8 mouse cellular contexts compared by ENCODE assay signal in the genomic region with DNA sequence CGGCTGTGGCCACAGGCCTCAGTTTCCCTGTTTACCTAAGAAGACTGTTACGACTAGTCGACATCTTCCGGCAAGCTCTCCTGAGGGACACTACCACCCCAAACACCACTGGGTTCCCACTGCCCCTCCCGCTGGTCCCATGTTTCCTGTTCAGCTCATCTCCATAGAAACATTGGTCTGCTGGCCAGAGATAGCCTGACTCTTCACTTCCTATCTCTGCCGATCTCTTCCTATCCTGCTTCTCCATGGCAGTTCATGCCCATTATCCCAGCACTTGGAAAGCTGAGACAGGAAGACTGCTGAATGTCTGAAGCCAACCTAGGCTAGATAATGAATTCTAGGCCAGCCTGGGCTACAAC. TPM values are rescaled to one million over a fixed set of nuclear protein-coding genes. Genes with fewer than 3 reads are reported as not detected.
DNase-seq lines count a peak whose midpoint lies in the region; ATAC-seq and TF ChIP-seq lines count a peak whose summit lies in the region.

No protein-coding gene starts in this region.

- 66% methylated on average over 6 of the region's 6 CpGs for WGBS in kidney, embryonic 16.5 days
- 81% methylated on average over 6 of the region's 6 CpGs for WGBS in forebrain, embryonic 11.5 days
- WGBS in limb, embryonic 13.5 days, result 86% methylated on average over 6 of the region's 6 CpGs

- H3K27ac ChIP-seq in kidney, embryonic 16.5 days (ENCODE audit: low read length), result peak overlapping the region; percentile 47; the same call in 1 of the 2 replicates
- 0 out of 2 replicates have a peak overlapping the region, but pooled peaks have one; percentile 18 for H3K27ac ChIP-seq in forebrain, embryonic 11.5 days (ENCODE audit: low read depth, low read length)
- peak overlapping the region; percentile 52; the same call in 1 of the 2 replicates for H3K27ac ChIP-seq in limb, embryonic 13.5 days

- no peak overlapping the region for H3K4me2 ChIP-seq in kidney, embryonic 16.5 days (replicated peaks; ENCODE audit: low read depth, low read length)
- no peak overlapping the region for H3K4me2 ChIP-seq in forebrain, embryonic 11.5 days (ENCODE audit: low read depth, low read length, severe bottlenecking)
- H3K4me2 ChIP-seq in limb, embryonic 13.5 days (replicated peaks), result no peak overlapping the region
- H3K4me2 ChIP-seq in myocyte (ENCODE audit: low read depth), result peak overlapping the region; percentile 73

- no peaks in the 10 kb centered on the region for H3K9me3 ChIP-seq in kidney, embryonic 16.5 days (ENCODE audit: low read length)
- H3K9me3 ChIP-seq in forebrain, embryonic 11.5 days (ENCODE audit: control insufficient read depth, low read length), result no peaks in the 10 kb centered on the region
- no peaks in the 10 kb centered on the region for H3K9me3 ChIP-seq in limb, embryonic 13.5 days

- H3K4me3 ChIP-seq in kidney, embryonic 16.5 days (ENCODE audit: low read length), result no peak overlapping the region
- H3K4me3 ChIP-seq in forebrain, embryonic 11.5 days (ENCODE audit: low read depth, low read length), result no peak overlapping the region
- H3K4me3 ChIP-seq in limb, embryonic 13.5 days, result no peak overlapping the region
- H3K4me3 ChIP-seq in myocyte, result peak overlapping the region; percentile 19

- no peaks in the 10 kb centered on the region for H3K27me3 ChIP-seq in kidney, embryonic 16.5 days (ENCODE audit: insufficient read depth, low read length)
- no peaks in the 10 kb centered on the region for H3K27me3 ChIP-seq in forebrain, embryonic 11.5 days (ENCODE audit: control insufficient read depth, insufficient read depth, low read length)
- H3K27me3 ChIP-seq in limb, embryonic 13.5 days, result no peaks in the 10 kb centered on the region
- no peaks in the 10 kb centered on the region for H3K27me3 ChIP-seq in myocyte (ENCODE audit: control insufficient read depth, insufficient read depth, insufficient read length)

- ATAC-seq in kidney, embryonic 16.5 days (ENCODE audit: low FRiP score, low TSS enrichment), result no peak
- ATAC-seq in forebrain, embryonic 11.5 days (replicated peaks; ENCODE audit: low FRiP score), result no peak
- ATAC-seq in limb, embryonic 13.5 days (ENCODE audit: low FRiP score, low read depth), result no peak

- no peak for TF ChIP-seq POLR2A in myocyte (IDR thresholded peaks at IDR 0.05; ENCODE audit: insufficient read length, low read depth)

- H3K79me2 ChIP-seq in myocyte (ENCODE audit: control insufficient read depth, insufficient read depth), result peaks cover 27% of the 10 kb centered on the region

- no peaks in the 10 kb centered on the region for H3K36me3 ChIP-seq in kidney, embryonic 16.5 days (ENCODE audit: insufficient read depth, low read length)
- H3K36me3 ChIP-seq in forebrain, embryonic 11.5 days (ENCODE audit: control insufficient read depth, insufficient read depth, low read length), result no peaks in the 10 kb centered on the region
- H3K36me3 ChIP-seq in limb, embryonic 13.5 days, result peaks cover 3% of the 10 kb centered on the region; the same call in 1 of the 2 replicates
- H3K36me3 ChIP-seq in myocyte (ENCODE audit: control insufficient read depth, insufficient read depth), result peaks cover 4% of the 10 kb centered on the region

- DNase-seq in kidney, adult 11 months, result no peak
- DNase-seq in forebrain, embryonic 11.5 days (ENCODE audit: low spot score), result no peak
- DNase-seq in testis, postnatal 14 days (ENCODE audit: low spot score), result no peak
- no peak for DNase-seq in layer of hippocampus, adult 8-10 months (ENCODE audit: low spot score in 2 of 2)
- DNase-seq in cerebellum, postnatal 4 days (ENCODE audit: low spot score in 2 of 2), result no peak

- H3K4me1 ChIP-seq in kidney, embryonic 16.5 days (ENCODE audit: insufficient read depth, low read length), result peaks cover 61% of the 10 kb centered on the region
- peaks cover 23% of the 10 kb centered on the region for H3K4me1 ChIP-seq in forebrain, embryonic 11.5 days (replicated peaks; ENCODE audit: control insufficient read depth, insufficient read depth, low read length)
- H3K4me1 ChIP-seq in limb, embryonic 13.5 days, result peaks cover 58% of the 10 kb centered on the region

- H3ac ChIP-seq in myocyte (ENCODE audit: control insufficient read depth, insufficient read length), result no peak overlapping the region

- H3K9ac ChIP-seq in kidney, embryonic 16.5 days (replicated peaks; ENCODE audit: low read length), result no peak overlapping the region; the same call in 1 of the 2 replicates
- no peak overlapping the region for H3K9ac ChIP-seq in forebrain, embryonic 11.5 days (ENCODE audit: low read length)
- 0 out of 2 replicates have a peak overlapping the region, but pooled peaks have one; percentile 39 for H3K9ac ChIP-seq in limb, embryonic 13.5 days

TF ChIP-seq in myocyte, 11 proteins besides CTCF, POLR2A, EP300 and RAD21:
- no peak for TF ChIP-seq TCF12 (IDR thresholded peaks at IDR 0.05; ENCODE audit: insufficient read depth, poor library complexity, severe bottlenecking)
- TF ChIP-seq POLR2AphosphoS2 (IDR thresholded peaks at IDR 0.05; ENCODE audit: insufficient read length, low read depth), result no peak
- no peak for TF ChIP-seq USF1 (IDR thresholded peaks at IDR 0.05; ENCODE audit: low read depth)
- no peak for TF ChIP-seq REST (IDR thresholded peaks at IDR 0.05; ENCODE audit: insufficient read depth, insufficient read length)
- no peak for TF ChIP-seq TCF3 (IDR thresholded peaks at IDR 0.05; ENCODE audit: insufficient read length, low read depth)
- no peak for TF ChIP-seq MYOD1 (IDR thresholded peaks at IDR 0.05; ENCODE audit: control insufficient read depth in 1 of 3, insufficient read length in 2 of 3, low read depth in 2 of 3)
- no peak for TF ChIP-seq SRF (IDR thresholded peaks at IDR 0.05; ENCODE audit: control insufficient read depth, insufficient read length, low read depth)
- no peak for TF ChIP-seq E2F4 (IDR thresholded peaks at IDR 0.05; ENCODE audit: insufficient read depth)
- TF ChIP-seq CEBPB (IDR thresholded peaks at IDR 0.05; ENCODE audit: insufficient read depth, poor library complexity, severe bottlenecking), result no peak
- TF ChIP-seq MAX (IDR thresholded peaks at IDR 0.05; ENCODE audit: low read depth), result no peak
- TF ChIP-seq MYOG (IDR thresholded peaks at IDR 0.05; ENCODE audit: control insufficient read depth in 1 of 3, insufficient read depth in 1 of 3, insufficient read length in 2 of 3, low read depth in 2 of 3), result no peak

RNA-seq across cellular contexts. Expression of gene Gm9821, which starts 2.6 kb away (rescaled TPM):
- 0.27 and 0.71 TPM in 2 replicates for polyA plus RNA-seq in kidney, embryonic 16.5 days (2015; fragmentation: Nextera tagmentation; extraction: Ambion mirVana)
- polyA plus RNA-seq in forebrain, embryonic 11.5 days (2014; fragmentation: Nextera tagmentation; extraction: Ambion mirVana), result 0.36 and 0.90 TPM in 2 replicates
- 0.27 and 0.61 TPM in 2 replicates for polyA plus RNA-seq in limb, embryonic 13.5 days (2015; fragmentation: Nextera tagmentation; extraction: Ambion mirVana)
- polyA plus RNA-seq in myocyte (2012; fragmentation: generic; extraction: Trizol), result 4.7 TPM
- total RNA-seq in layer of hippocampus, adult 8-10 months (2022), result not detected

RNA-seq across cellular contexts. Expression of gene Mdk, which starts 16.0 kb away (rescaled TPM):
- 1,159 and 1,184 TPM in 2 replicates for polyA plus RNA-seq in kidney, embryonic 16.5 days (2015; fragmentation: Nextera tagmentation; extraction: Ambion mirVana)
- 1,095 and 1,130 TPM in 2 replicates for polyA plus RNA-seq in forebrain, embryonic 11.5 days (2014; fragmentation: Nextera tagmentation; extraction: Ambion mirVana)
- polyA plus RNA-seq in limb, embryonic 13.5 days (2015; fragmentation: Nextera tagmentation; extraction: Ambion mirVana), result 1,939 and 1,982 TPM in 2 replicates
- 0.29 TPM for polyA plus RNA-seq in myocyte (2012; fragmentation: generic; extraction: Trizol)
- total RNA-seq in layer of hippocampus, adult 8-10 months (2022), result 10 to 100 TPM; 21.4 to 27.8 (median 24.1) TPM

RNA-seq across cellular contexts. Expression of gene Chrm4, which starts 21.1 kb away (rescaled TPM):
- 0.11 and 0.19 TPM in 2 replicates for polyA plus RNA-seq in kidney, embryonic 16.5 days (2015; fragmentation: Nextera tagmentation; extraction: Ambion mirVana)
- 0.47 and 0.56 TPM in 2 replicates for polyA plus RNA-seq in forebrain, embryonic 11.5 days (2014; fragmentation: Nextera tagmentation; extraction: Ambion mirVana)
- polyA plus RNA-seq in limb, embryonic 13.5 days (2015; fragmentation: Nextera tagmentation; extraction: Ambion mirVana), result 0.38 and 0.78 TPM in 2 replicates
- polyA plus RNA-seq in myocyte (2012; fragmentation: generic; extraction: Trizol), result 0.64 TPM
- total RNA-seq in layer of hippocampus, adult 8-10 months (2022), result 10 to 100 TPM; 27.0 to 29.9 (median 29.1) TPM

RNA-seq across cellular contexts. Expression of gene Dgkz, which starts 27.5 kb away (rescaled TPM):
- polyA plus RNA-seq in kidney, embryonic 16.5 days (2015; fragmentation: Nextera tagmentation; extraction: Ambion mirVana), result 52.0 and 52.1 TPM in 2 replicates
- 32.7 and 35.9 TPM in 2 replicates for polyA plus RNA-seq in forebrain, embryonic 11.5 days (2014; fragmentation: Nextera tagmentation; extraction: Ambion mirVana)
- 33.0 and 34.0 TPM in 2 replicates for polyA plus RNA-seq in limb, embryonic 13.5 days (2015; fragmentation: Nextera tagmentation; extraction: Ambion mirVana)
- 68.4 TPM for polyA plus RNA-seq in myocyte (2012; fragmentation: generic; extraction: Trizol)
- 100 to 1,000 TPM; 463 to 479 (median 474) TPM for total RNA-seq in layer of hippocampus, adult 8-10 months (2022)

Comparison
In these comparisons a context has a peak if more than half of its experiments do, and no peak if none do; other contexts are left out.
1. RNA of gene Mdk, which starts 16.0 kb away (polyA plus RNA-seq): 1,939 to 1,982 TPM in limb, embryonic 13.5 days, 1,159 to 1,184 TPM in kidney, embryonic 16.5 days and 1,095 to 1,130 TPM in forebrain, embryonic 11.5 days; 0.29 TPM in myocyte (single experiment); every median in the first group is over 100 times any median in the second.
2. Peak in every context shown above with its lines, with median percentiles within 50 percentile points of each other: H3K27ac ChIP-seq.